8 mouse cellular contexts compared by ENCODE assay signal in genomic region chr16:18877386-18878090, GRCm38 (mm10). TPM values are rescaled to one million over a fixed set of nuclear protein-coding genes. Genes with fewer than 3 reads are reported as not detected.
DNase-seq lines count a peak whose midpoint lies in the region; ATAC-seq and TF ChIP-seq lines count a peak whose summit lies in the region.

No protein-coding gene starts in this region.

- peak overlapping the region; percentile 82 to 93 for H3K4me3 ChIP-seq in ES-E14 (ENCODE audit: insufficient read depth in 1 of 2, low read depth in 1 of 2, low read length in 2 of 2, poor library complexity in 1 of 2, severe bottlenecking in 1 of 2)
- peak overlapping the region; percentile 90 for H3K4me3 ChIP-seq in forebrain, embryonic 14.5 days (ENCODE audit: low read depth, low read length)
- peak overlapping the region; percentile 80 for H3K4me3 ChIP-seq in layer of hippocampus, adult 2 months
- peak overlapping the region; percentile 100 for H3K4me3 ChIP-seq in lung, embryonic 15.5 days

- H3K9me3 ChIP-seq in ES-E14 (ENCODE audit: control insufficient read depth, insufficient read depth, low read depth, low read length) = no peaks in the 10 kb centered on the region
- no peaks in the 10 kb centered on the region for H3K9me3 ChIP-seq in forebrain, embryonic 14.5 days (replicated peaks; ENCODE audit: control insufficient read depth, low read length)
- no peaks in the 10 kb centered on the region for H3K9me3 ChIP-seq in lung, embryonic 15.5 days

- in situ Hi-C loops in ES-E14 (cut with MboI; ENCODE audit: low sequenced_read_pairs in 2 of 2, unreplicated experiment in 2 of 2) = no loop called here

- peak overlapping the region; percentile 80 for H3K4me2 ChIP-seq in forebrain, embryonic 14.5 days (ENCODE audit: low read length)
- peak overlapping the region; percentile 92 for H3K4me2 ChIP-seq in lung, embryonic 15.5 days

- H3K4me1 ChIP-seq in ES-E14 (ENCODE audit: control insufficient read depth in 2 of 2, insufficient read depth in 2 of 2, low read length in 2 of 2, poor library complexity in 1 of 2) = no peaks in the 10 kb centered on the region; a peak in 1 of 4 replicates
- H3K4me1 ChIP-seq in forebrain, embryonic 14.5 days (ENCODE audit: control insufficient read depth, insufficient read depth, low read length) = peaks cover 6% of the 10 kb centered on the region
- peaks cover 12% of the 10 kb centered on the region; the same call in 1 of the 2 replicates for H3K4me1 ChIP-seq in lung, embryonic 15.5 days

- peak; percentile 25 for ATAC-seq in forebrain, embryonic 14.5 days
- ATAC-seq in lung, embryonic 15.5 days (ENCODE audit: borderline replicate concordance, extremely low read depth, low FRiP score, low TSS enrichment) = peak; percentile 47
- peak; percentile 23; the same call in 1 of the 2 replicates for ATAC-seq in neutrophil, adult 5-6 weeks (ENCODE audit: extremely low read depth, insufficient number of reproducible peaks, low FRiP score, poor library complexity, severe bottlenecking)

- TF ChIP-seq CTCF in layer of hippocampus, adult 2 months (conservative IDR thresholded peaks at IDR 0.05) = peak; percentile 63

- peak; percentile 44 for DNase-seq in ES-E14 (ENCODE audit: low read depth, low spot score)
- peak; percentile 40 for DNase-seq in c-Kit-negative CD71-positive TER-119-positive erythroid progenitor cells, embryonic 14.5 days (ENCODE audit: low read depth, low spot score)
- peak; percentile 74 for DNase-seq in forebrain, embryonic 14.5 days (ENCODE audit: low spot score)
- peak; percentile 48 for DNase-seq in heart, postnatal 4 days
- DNase-seq in layer of hippocampus, adult 2 months (ENCODE audit: low spot score in 2 of 2) = peak; percentile 27 to 46
- DNase-seq in thymus, postnatal 10 days (ENCODE audit: low spot score in 2 of 2) = peak; percentile 58 to 67

- under 1% methylated on average over 35 of the region's 43 CpGs for WGBS in forebrain, embryonic 14.5 days
- under 1% methylated on average over 43 of the region's 43 CpGs for WGBS in lung, embryonic 15.5 days

- peak overlapping the region; percentile 94 for H3K27ac ChIP-seq in ES-E14 (ENCODE audit: insufficient read depth, low read depth, low read length, poor library complexity, severe bottlenecking)
- H3K27ac ChIP-seq in forebrain, embryonic 14.5 days (ENCODE audit: low read depth, low read length) = peak overlapping the region; percentile 94
- peak overlapping the region; percentile 95 for H3K27ac ChIP-seq in layer of hippocampus, adult 2 months
- peak overlapping the region; percentile 97 for H3K27ac ChIP-seq in lung, embryonic 15.5 days

- no peaks in the 10 kb centered on the region for H3K27me3 ChIP-seq in forebrain, embryonic 14.5 days (replicated peaks; ENCODE audit: control insufficient read depth, insufficient read depth, low read length)
- H3K27me3 ChIP-seq in lung, embryonic 15.5 days = no peaks in the 10 kb centered on the region

- H3K9ac ChIP-seq in ES-E14 (ENCODE audit: insufficient read depth, low read depth, low read length, poor library complexity, severe bottlenecking) = peak overlapping the region; percentile 99
- H3K9ac ChIP-seq in forebrain, embryonic 14.5 days (ENCODE audit: low read length) = peak overlapping the region; percentile 97
- peak overlapping the region; percentile 93 for H3K9ac ChIP-seq in lung, embryonic 15.5 days

- peaks cover 9% of the 10 kb centered on the region for H3K36me3 ChIP-seq in ES-E14 (ENCODE audit: control insufficient read depth, insufficient read depth, low read length, poor library complexity, severe bottlenecking)
- peaks cover 22% of the 10 kb centered on the region for H3K36me3 ChIP-seq in forebrain, embryonic 14.5 days (ENCODE audit: control insufficient read depth, insufficient read depth, low read length)
- H3K36me3 ChIP-seq in lung, embryonic 15.5 days = peaks cover 17% of the 10 kb centered on the region

TF ChIP-seq in ES-E14, 5 proteins besides CTCF, POLR2A, EP300 and RAD21:
- TF ChIP-seq ZNF384 (IDR thresholded peaks at IDR 0.05; ENCODE audit: low read depth, low read length) = no peak
- TF ChIP-seq HCFC1 (IDR thresholded peaks at IDR 0.05; ENCODE audit: borderline replicate concordance, insufficient read depth, low read length) = 0 out of 2 replicates have a peak, but pooled peaks have one; percentile 41
- no peak for TF ChIP-seq CHD2 (IDR thresholded peaks at IDR 0.05; ENCODE audit: low read depth, low read length)
- no peak for TF ChIP-seq ZC3H11A (IDR thresholded peaks at IDR 0.05; ENCODE audit: borderline replicate concordance, low read depth, low read length)

RNA-seq across cellular contexts. Expression of gene Hira, which starts 0.7 kb away (rescaled TPM):
- 58.2 and 67.3 TPM in 2 replicates for total RNA-seq in ES-E14 (2012; rRNA removed)
- 20.2 and 21.3 TPM in 2 replicates for polyA plus RNA-seq in forebrain, embryonic 14.5 days (2014; fragmentation: Nextera tagmentation; extraction: Ambion mirVana)
- total RNA-seq in heart, postnatal 4 days (2021) = 10 to 100 TPM; 40.6 to 41.3 TPM
- 10 to 100 TPM; 83.9 to 86.4 TPM for total RNA-seq in layer of hippocampus, adult 2 months (2021)
- 13.1 TPM in 2 replicates for polyA plus RNA-seq in lung, embryonic 15.5 days (2015; fragmentation: Nextera tagmentation; extraction: Ambion mirVana)
- 34.8 and 35.5 TPM in 2 replicates for total RNA-seq in neutrophil, adult 5-6 weeks (2017)

RNA-seq across cellular contexts. Expression of gene Mrpl40, which starts 0.9 kb away (rescaled TPM):
- 58.5 and 73.9 TPM in 2 replicates for total RNA-seq in ES-E14 (2012; rRNA removed)
- polyA plus RNA-seq in forebrain, embryonic 14.5 days (2014; fragmentation: Nextera tagmentation; extraction: Ambion mirVana) = 54.0 and 56.7 TPM in 2 replicates
- total RNA-seq in heart, postnatal 4 days (2021) = 10 to 100 TPM; 60.2 to 60.7 TPM
- 10 to 100 TPM; 28.3 to 31.7 TPM for total RNA-seq in layer of hippocampus, adult 2 months (2021)
- polyA plus RNA-seq in lung, embryonic 15.5 days (2015; fragmentation: Nextera tagmentation; extraction: Ambion mirVana) = 82.9 and 87.9 TPM in 2 replicates
- total RNA-seq in neutrophil, adult 5-6 weeks (2017) = 34.1 and 42.5 TPM in 2 replicates

RNA-seq across cellular contexts. Expression of gene Gm28539, which starts 41.2 kb away (rescaled TPM):
- total RNA-seq in ES-E14 (2012; rRNA removed) = 1.4 TPM in 1 of 2 replicates, not detected in the other
- polyA plus RNA-seq in forebrain, embryonic 14.5 days (2014; fragmentation: Nextera tagmentation; extraction: Ambion mirVana) = not detected in 2 replicates
- under 1 TPM; 0.09 to 0.52 TPM for total RNA-seq in heart, postnatal 4 days (2021)
- total RNA-seq in layer of hippocampus, adult 2 months (2021) = 10 to 100 TPM in 1 of 2 experiments, 1 to 10 TPM in 1; 1.4 to 10.7 TPM
- polyA plus RNA-seq in lung, embryonic 15.5 days (2015; fragmentation: Nextera tagmentation; extraction: Ambion mirVana) = not detected in 2 replicates
- 0.23 TPM in 1 of 2 replicates, not detected in the other for total RNA-seq in neutrophil, adult 5-6 weeks (2017)

RNA-seq across cellular contexts. Expression of gene 2510002D24Rik, which starts 41.2 kb away (rescaled TPM):
- total RNA-seq in ES-E14 (2012; rRNA removed) = 10.5 and 14.6 TPM in 2 replicates
- 11.2 and 15.9 TPM in 2 replicates for polyA plus RNA-seq in forebrain, embryonic 14.5 days (2014; fragmentation: Nextera tagmentation; extraction: Ambion mirVana)
- total RNA-seq in heart, postnatal 4 days (2021) = 10 to 100 TPM; 18.8 to 20.8 TPM
- 10 to 100 TPM; 27.5 to 30.9 TPM for total RNA-seq in layer of hippocampus, adult 2 months (2021)
- 34.7 and 38.7 TPM in 2 replicates for polyA plus RNA-seq in lung, embryonic 15.5 days (2015; fragmentation: Nextera tagmentation; extraction: Ambion mirVana)
- 41.2 and 58.1 TPM in 2 replicates for total RNA-seq in neutrophil, adult 5-6 weeks (2017)

Comparison
In these comparisons a context has a peak if more than half of its experiments do, and no peak if none do; other contexts are left out.
1. Peak in every context shown above with its lines: DNase-seq, ATAC-seq, H3K4me3 ChIP-seq and H3K27ac ChIP-seq.